Comparison of ENCODE assay signal across 8 mouse cellular contexts in genomic region chr1:91346892-91347291, GRCm38 (mm10). TPM values are rescaled to one million over a fixed set of nuclear protein-coding genes. Genes with fewer than 3 reads are reported as not detected.
DNase-seq lines count a peak whose midpoint lies in the region; ATAC-seq lines count a peak whose summit lies in the region.

No protein-coding gene starts in this region.

- peaks cover 49% of the 10 kb centered on the region for H3K27me3 ChIP-seq in liver, embryonic 11.5 days (replicated peaks; ENCODE audit: control insufficient read depth, insufficient read depth, low read length)

- H3K4me1 ChIP-seq in liver, embryonic 11.5 days (replicated peaks; ENCODE audit: control insufficient read depth, insufficient read depth, low read length), result peaks cover 5% of the 10 kb centered on the region

- peak; percentile 48 for DNase-seq in CD4-positive helper T cell, adult 2 months (ENCODE audit: low read depth, low spot score)
- peak; percentile 65 to 88 for DNase-seq in adrenal gland, adult (ENCODE audit: inconsistent age in 2 of 2, low spot score in 1 of 2)
- peak; percentile 87 for DNase-seq in embryo, embryonic 10.5 days (ENCODE audit: low spot score)
- DNase-seq in kidney, adult 18-20 months, result peak; percentile 67
- DNase-seq in liver, embryonic 11.5 days (ENCODE audit: low spot score), result peak; percentile 64
- peak; percentile 65 for DNase-seq in neural tube, embryonic 10.5 days (ENCODE audit: extremely low spot score, low spot score)
- DNase-seq in telencephalon, adult 2 months (ENCODE audit: low read depth, low spot score), result peak; percentile 15

- ATAC-seq in granulocyte monocyte progenitor cell, adult 5-6 weeks (replicated peaks; ENCODE audit: poor library complexity, severe bottlenecking), result peak; percentile 80
- peak; percentile 63; the same call in 1 of the 2 replicates for ATAC-seq in liver, embryonic 11.5 days (replicated peaks; ENCODE audit: low FRiP score)

- no peak overlapping the region for H3K9ac ChIP-seq in liver, embryonic 11.5 days (ENCODE audit: low read depth, low read length)

- WGBS in liver, embryonic 11.5 days, result 30% methylated on average over 3 of the region's 3 CpGs

- H3K4me2 ChIP-seq in liver, embryonic 11.5 days, result no peak overlapping the region

- no peak overlapping the region for H3K27ac ChIP-seq in liver, embryonic 11.5 days (ENCODE audit: low read depth, low read length)

- no peaks in the 10 kb centered on the region for H3K36me3 ChIP-seq in liver, embryonic 11.5 days (ENCODE audit: control insufficient read depth, insufficient read depth, low read length)

- no peaks in the 10 kb centered on the region for H3K9me3 ChIP-seq in liver, embryonic 11.5 days (ENCODE audit: control insufficient read depth, low read length)

- no peak overlapping the region for H3K4me3 ChIP-seq in liver, embryonic 11.5 days (ENCODE audit: low read depth, low read length)

RNA-seq across cellular contexts. Expression of gene Klhl30, which starts 3.9 kb away (rescaled TPM):
- total RNA-seq in granulocyte monocyte progenitor cell, adult 5-6 weeks (2014; fragmentation: Nextera tagmentation), result not detected in 2 replicates
- not detected in 2 replicates for total RNA-seq in granulocyte monocyte progenitor cell, adult 5-6 weeks (2017)
- 0.17 and 0.64 TPM in 2 replicates for polyA plus RNA-seq in liver, embryonic 11.5 days (2014; fragmentation: Nextera tagmentation; extraction: Ambion mirVana)

RNA-seq across cellular contexts. Expression of gene Erfe, which starts 19.3 kb away (rescaled TPM):
- 0.24 TPM in 1 of 2 replicates, not detected in the other for total RNA-seq in granulocyte monocyte progenitor cell, adult 5-6 weeks (2014; fragmentation: Nextera tagmentation)
- total RNA-seq in granulocyte monocyte progenitor cell, adult 5-6 weeks (2017), result 0.26 TPM in 1 of 2 replicates, not detected in the other
- polyA plus RNA-seq in liver, embryonic 11.5 days (2014; fragmentation: Nextera tagmentation; extraction: Ambion mirVana), result 3.1 and 4.1 TPM in 2 replicates

RNA-seq across cellular contexts. Expression of gene Espnl, which starts 25.0 kb away (rescaled TPM):
- 0.17 and 0.95 TPM in 2 replicates for total RNA-seq in granulocyte monocyte progenitor cell, adult 5-6 weeks (2014; fragmentation: Nextera tagmentation)
- total RNA-seq in granulocyte monocyte progenitor cell, adult 5-6 weeks (2017), result 0.22 and 0.26 TPM in 2 replicates
- polyA plus RNA-seq in liver, embryonic 11.5 days (2014; fragmentation: Nextera tagmentation; extraction: Ambion mirVana), result 0.05 and 0.10 TPM in 2 replicates

RNA-seq across cellular contexts. Expression of gene Scly, which starts 48.8 kb away (rescaled TPM):
- 31.6 and 39.5 TPM in 2 replicates for total RNA-seq in granulocyte monocyte progenitor cell, adult 5-6 weeks (2014; fragmentation: Nextera tagmentation)
- total RNA-seq in granulocyte monocyte progenitor cell, adult 5-6 weeks (2017), result 20.9 and 21.8 TPM in 2 replicates
- 36.9 and 37.0 TPM in 2 replicates for polyA plus RNA-seq in liver, embryonic 11.5 days (2014; fragmentation: Nextera tagmentation; extraction: Ambion mirVana)

RNA-seq across cellular contexts. Expression of gene Ilkap, which starts 51.7 kb away (rescaled TPM):
- total RNA-seq in granulocyte monocyte progenitor cell, adult 5-6 weeks (2014; fragmentation: Nextera tagmentation), result 108 and 113 TPM in 2 replicates
- 109 and 111 TPM in 2 replicates for total RNA-seq in granulocyte monocyte progenitor cell, adult 5-6 weeks (2017)
- 159 and 168 TPM in 2 replicates for polyA plus RNA-seq in liver, embryonic 11.5 days (2014; fragmentation: Nextera tagmentation; extraction: Ambion mirVana)

Comparison
In these comparisons a context has a peak if more than half of its experiments do, and no peak if none do; other contexts are left out.
1. DNase-seq: peak in every context shown above with its lines; median percentile 87 in embryo, embryonic 10.5 days; 76 in adrenal gland, adult; 67 in kidney, adult 18-20 months; 65 in neural tube, embryonic 10.5 days; 64 in liver, embryonic 11.5 days; 48 in CD4-positive helper T cell, adult 2 months; 15 in telencephalon, adult 2 months.